Mouse (Mus musculus) fibroblast of lung, adult 2 months (primary cell): Measurements from ENCODE around the gene Camkv.

Source experiments
- DNase-seq: peaks from one replicate; pipeline ENCODE4 v3.0.0-alpha.2; 2011; ENCODE audit warnings: low read depth

Gene Camkv

DNA sequence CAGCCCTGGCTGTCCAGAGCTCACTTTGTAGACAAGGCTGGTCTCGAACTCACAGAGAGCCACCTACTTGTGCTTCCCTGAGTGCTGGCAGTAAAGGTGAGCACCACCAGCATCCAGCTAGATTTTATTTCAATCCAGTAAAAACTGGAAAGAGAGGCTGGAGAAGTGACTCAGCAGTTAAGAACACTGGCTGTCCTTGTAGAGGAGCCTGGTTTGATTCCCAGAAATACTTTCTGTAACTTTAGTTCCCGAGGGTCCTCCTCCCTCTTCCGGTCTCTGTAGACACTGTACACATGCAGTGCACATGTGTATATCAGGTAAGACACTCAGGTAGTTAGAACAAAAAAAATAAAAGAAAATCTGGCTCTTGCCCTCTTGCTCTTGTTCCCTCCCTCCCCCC is 52.5 kb downstream of the Camkv start:
- peak; percentile 73 for DNase-seq

DNA sequence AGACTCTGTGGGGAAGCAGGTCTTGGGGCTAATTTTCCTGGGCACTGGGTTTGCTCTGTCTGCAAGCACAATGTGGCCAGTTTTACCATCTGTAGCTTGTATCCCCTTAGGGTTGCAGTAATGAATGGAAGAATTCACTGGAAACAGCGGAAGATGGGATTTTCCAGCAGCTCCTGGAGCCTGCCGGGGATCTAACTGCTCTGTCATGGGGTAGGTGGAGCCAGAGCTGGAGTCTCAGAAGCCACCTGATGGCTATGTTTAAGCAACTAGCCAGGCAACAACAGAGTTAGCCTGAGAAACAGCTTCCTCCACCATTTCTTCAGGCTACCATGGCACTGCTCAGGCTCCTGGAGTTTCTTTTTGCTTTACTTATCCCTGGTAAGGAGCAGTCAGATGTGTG is 56.7 kb downstream of the Camkv start, which contains the start of gene Cdhr4:
TSS of gene Cdhr4 (plus strand) at position 301 of the 400 bp plus-strand sequence.
- no peak for DNase-seq

DNA sequence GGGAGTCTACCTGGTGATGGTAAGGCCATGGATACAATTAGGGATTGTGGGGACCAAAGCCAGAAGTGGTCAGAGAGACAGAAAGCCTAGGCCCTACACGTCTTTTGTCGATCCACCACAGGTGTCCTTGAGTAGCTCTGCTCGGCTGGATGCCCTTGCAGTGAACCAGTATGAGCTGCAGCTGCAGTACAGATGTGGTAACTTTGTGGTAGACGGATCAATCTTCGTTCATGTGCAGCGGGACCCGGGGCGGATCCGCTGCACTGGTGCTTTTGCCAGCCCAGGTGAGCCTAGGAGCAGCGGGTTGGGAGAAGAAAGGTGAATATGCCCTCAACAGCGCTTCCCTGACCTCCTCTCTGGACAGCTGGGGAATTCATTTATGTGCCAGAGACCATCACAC is 57.5 kb downstream of the Camkv start:
- DNase-seq, result no peak

DNA sequence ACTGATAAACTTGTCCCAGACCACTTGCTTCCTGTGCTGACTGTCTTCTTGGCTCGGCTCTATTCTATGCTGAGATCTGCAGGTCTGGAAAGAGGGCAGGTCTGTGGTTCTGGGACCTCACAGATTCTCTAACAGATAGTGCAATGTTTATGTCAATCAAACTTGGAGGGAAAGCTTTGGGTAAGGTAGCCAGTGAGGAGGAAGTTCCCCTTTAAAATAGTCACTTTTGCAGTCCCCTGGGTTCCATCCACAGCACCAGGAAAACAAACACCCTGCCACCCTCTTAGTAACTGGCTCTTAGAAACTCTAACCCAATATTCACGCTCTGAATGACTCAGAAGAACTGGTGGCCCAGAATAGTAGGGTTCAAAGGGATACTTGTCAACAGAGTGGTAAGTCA is 59.0 kb downstream of the Camkv start:
- DNase-seq, result no peak

DNA sequence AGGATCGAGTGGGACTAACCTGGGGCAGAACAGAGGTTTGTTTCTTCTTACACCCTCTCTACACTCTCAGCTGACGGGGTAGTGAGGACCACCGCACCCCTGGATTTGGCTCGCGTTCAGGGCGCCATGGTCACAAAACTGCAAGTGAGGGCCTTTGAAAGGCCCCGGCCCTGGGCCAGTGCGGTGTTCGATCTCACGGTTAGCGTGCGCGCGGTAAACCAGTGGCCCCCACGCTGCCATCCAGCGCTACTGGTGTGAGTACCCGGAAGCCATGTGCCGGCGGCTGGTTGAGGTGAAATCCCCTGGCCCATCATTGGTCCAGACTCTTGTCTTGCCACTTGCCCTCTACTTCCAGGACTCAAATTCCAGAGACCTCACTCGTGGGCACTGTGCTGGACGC is 60.0 kb downstream of the Camkv start:
- no peak for DNase-seq

DNA sequence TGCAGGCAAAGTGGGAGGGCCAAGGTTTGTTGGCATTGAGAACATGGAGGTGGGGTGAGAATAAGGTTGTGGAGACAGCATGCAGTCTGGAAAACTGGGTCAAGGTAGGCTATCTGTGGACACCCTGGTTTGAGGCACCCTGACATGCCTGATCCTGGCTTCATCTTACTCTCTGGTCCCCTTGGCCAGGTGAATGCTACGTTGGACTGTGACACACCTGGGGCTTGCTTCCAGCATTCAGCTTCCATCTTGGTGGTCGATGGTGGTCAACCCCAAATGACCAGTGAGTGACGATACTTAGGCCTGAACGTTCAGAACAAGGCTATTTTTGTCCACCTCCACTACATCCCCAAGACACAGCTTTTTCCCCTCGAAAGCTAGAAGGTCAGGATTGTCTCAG is 60.6 kb downstream of the Camkv start, which contains the start of gene Gm20662:
TSS of gene Gm20662 (plus strand) at position 301 of the 400 bp plus-strand sequence.
- DNase-seq, result no peak
